Mouse (Mus musculus) lung, embryonic 14.5 days (tissue): ENCODE measurements around the gene Ddx19b. TPM values are rescaled to one million over a fixed set of nuclear protein-coding genes. Genes with fewer than 3 reads are reported as not detected.

Experiments used
- ATAC-seq: fragments of 200-750 bp; cut with Nextera tagmentation; 2 replicates; pipeline ENCODE4 v1.8.0; 2017; ENCODE audit warnings: mild to moderate bottlenecking, moderate TSS enrichment, moderate library complexity; ENCODE audit not compliant: insufficient read depth
- DNase-seq: peaks from one replicate; pipeline ENCODE4 v3.0.0-alpha.2; 2015
- H3K27ac ChIP-seq: fragments of 300-500 bp; sonication (generic); 2 replicates; pipeline ENCODE4 v1.5.1; 2014; ENCODE audit warnings: low read depth, mild to moderate bottlenecking, moderate library complexity
- H3K27me3 ChIP-seq: fragments of 300-500 bp; sonication (generic); 2 replicates; pipeline ENCODE4 v1.6.1; 2014; ENCODE audit warnings: low read length, control low read depth; ENCODE audit not compliant: insufficient read depth
- H3K36me3 ChIP-seq: fragments of 300-500 bp; sonication (generic); 2 replicates; pipeline ENCODE4 v1.6.1; 2014; ENCODE audit warnings: control low read depth; ENCODE audit not compliant: insufficient read depth
- H3K4me1 ChIP-seq: fragments of 300-500 bp; sonication (generic); 2 replicates; pipeline ENCODE4 v1.6.1; 2014; ENCODE audit warnings: antibody characterized with exemption, control low read depth; ENCODE audit not compliant: insufficient read depth
- H3K4me2 ChIP-seq: fragments of 300-500 bp; sonication (generic); 2 replicates; pipeline ENCODE4 v1.6.1; 2014; ENCODE audit warnings: mild to moderate bottlenecking
- H3K4me3 ChIP-seq: fragments of 300-500 bp; sonication (generic); 2 replicates; pipeline ENCODE4 v1.5.1; 2014; ENCODE audit warnings: low read depth, low read length
- H3K9ac ChIP-seq: fragments of 300-500 bp; sonication (generic); 2 replicates; pipeline ENCODE4 v1.6.1; 2014
- H3K9me3 ChIP-seq: fragments of 300-500 bp; sonication (generic); 2 replicates; pipeline ENCODE4 v1.6.1; 2016; ENCODE audit warnings: low read depth, low read length, control low read depth
- CTCF ChIP-seq: IDR thresholded peaks from 2 replicates; pipeline ENCODE4 v1.5.1; 2016; ENCODE audit warnings: antibody characterized with exemption, low read depth
- WGBS: fragments of 180-500 bp; shearing (Covaris S2); extraction: QIAGEN DNeasy Blood & Tissue Kit; methylation state at CpG from one replicate; pipeline ENCODE4 v1.1.7; 2014; 5-methylcytosine and 5-hydroxymethylcytosine counted together
- polyA plus RNA-seq: library from polyadenylated mRNA; unstranded; fragments of >200 nt; fragmentation: Nextera tagmentation; extraction: Ambion mirVana; gene quantifications from 2 replicates; pipeline ENCODE4 v1.2.1, GENCODE M21; 2014

Gene Ddx19b
- polyA plus RNA-seq, 1 experiment from 2014 or later = 7.2 TPM

DNA sequence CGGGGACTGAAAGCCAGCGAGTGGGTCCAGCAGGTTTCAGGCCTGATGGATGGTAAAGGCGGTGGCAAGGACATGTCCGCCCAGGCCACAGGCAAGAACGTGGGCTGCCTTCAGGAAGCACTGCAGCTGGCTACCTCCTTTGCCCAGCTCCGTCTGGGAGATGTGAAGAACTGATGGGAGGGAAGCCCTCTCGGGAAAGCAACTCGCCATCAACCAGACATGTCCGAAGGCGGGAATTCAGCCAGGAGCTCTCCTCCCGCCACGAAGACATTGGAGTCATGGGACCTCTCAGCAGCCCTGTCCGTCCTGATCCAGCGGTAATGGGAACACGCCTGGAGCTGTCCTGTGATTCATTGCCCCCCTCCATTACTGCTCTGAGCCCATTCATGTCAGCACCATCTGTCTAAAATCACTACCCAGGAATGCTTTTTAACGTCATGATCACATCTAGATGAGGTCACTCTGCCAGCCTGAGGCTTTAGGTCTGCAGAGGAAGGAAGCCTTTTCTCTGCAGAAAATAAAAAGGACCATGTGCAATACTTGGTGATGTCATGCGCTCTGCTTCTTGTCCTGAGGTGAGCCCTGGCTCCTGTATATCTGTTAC lies 23.6 kb upstream of the Ddx19b start:
- H3K9ac ChIP-seq = no peak overlapping the region
- no peak for DNase-seq
- no peak for ATAC-seq
- H3K36me3 ChIP-seq = peaks cover 71% of the 10 kb centered on the region
- H3K27me3 ChIP-seq = no peaks in the 10 kb centered on the region
- no peaks in the 10 kb centered on the region; the same call in 1 of the 2 replicates for H3K4me1 ChIP-seq
- no peak for TF ChIP-seq CTCF
- H3K4me2 ChIP-seq = no peak overlapping the region
- no peaks in the 10 kb centered on the region for H3K9me3 ChIP-seq
- WGBS = 84% methylated on average over 17 of the region's 17 CpGs
- H3K4me3 ChIP-seq = no peak overlapping the region
- no peak overlapping the region for H3K27ac ChIP-seq

DNA sequence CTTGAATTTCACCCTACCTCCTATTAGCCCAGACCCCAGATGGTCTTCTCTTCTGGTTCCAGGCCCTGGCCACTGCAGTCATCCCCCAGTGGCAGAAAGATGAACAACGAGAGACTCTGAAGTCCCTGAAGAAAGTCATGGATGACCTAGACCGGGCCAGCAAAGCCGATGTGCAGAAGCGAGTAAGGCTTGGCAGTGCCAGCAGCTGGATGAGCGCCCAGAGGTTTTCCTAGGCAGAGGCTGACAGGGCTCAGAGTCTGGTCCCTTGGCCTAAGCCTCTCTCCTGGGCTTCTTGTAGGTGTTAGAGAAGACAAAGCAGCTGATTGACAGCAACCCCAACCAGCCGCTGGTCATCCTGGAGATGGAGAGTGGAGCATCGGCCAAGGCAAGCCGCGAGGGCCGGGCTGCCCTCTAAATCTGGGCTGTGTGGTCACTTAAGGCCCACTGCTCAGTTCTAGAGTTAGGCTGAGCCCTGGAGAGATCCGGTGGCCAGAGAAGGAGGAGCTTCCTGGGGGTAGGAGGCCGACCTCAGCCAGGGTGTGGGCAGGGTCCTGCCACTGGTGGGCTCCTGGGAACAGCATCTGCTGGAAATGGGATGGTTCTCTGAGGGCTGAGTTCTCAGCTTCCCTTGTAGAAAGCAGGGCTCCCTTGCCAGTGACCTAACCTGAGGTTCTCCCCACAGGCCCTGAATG lies 22.4 kb upstream of the Ddx19b start:
- WGBS = 92% methylated on average over 12 of the region's 12 CpGs
- TF ChIP-seq CTCF = peak; percentile 11; the same call in 1 of the 2 replicates
- Histone ChIP-seq H3K4me3 (no peak overlapping the region), H3K9me3 (no peaks in the 10 kb centered on the region), H3K36me3 (peaks cover 81% of the 10 kb centered on the region), H3K27ac (no peak overlapping the region), H3K4me1 (no peaks in the 10 kb centered on the region; the same call in 1 of the 2 replicates), H3K9ac (no peak overlapping the region), H3K4me2 (no peak overlapping the region), H3K27me3 (no peaks in the 10 kb centered on the region)
- DNase-seq (no peak), ATAC-seq (no peak)

DNA sequence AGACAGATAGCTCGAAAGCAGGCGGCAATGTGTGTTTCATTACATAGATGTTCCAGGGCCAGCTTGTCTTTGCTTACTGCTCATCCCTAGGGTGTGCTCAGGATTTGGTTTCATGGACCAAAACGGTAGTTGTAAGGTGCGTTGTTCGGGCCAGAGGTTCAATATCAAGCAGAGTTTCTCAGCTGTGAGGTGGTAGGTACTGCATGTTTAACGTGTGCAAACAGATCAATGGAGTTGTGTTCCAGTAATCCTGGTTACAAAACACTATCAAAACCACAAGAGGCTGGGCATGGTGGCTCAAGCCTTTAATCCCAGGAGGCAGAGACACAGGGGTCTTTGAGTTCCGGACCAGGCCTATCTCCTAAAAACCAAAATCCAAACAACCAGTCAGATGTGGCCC lies 17.6 kb upstream of the Ddx19b start:
- H3K27me3 ChIP-seq = no peaks in the 10 kb centered on the region
- WGBS = 93% methylated on average over 7 of the region's 7 CpGs
- no peak for DNase-seq

GRCm38 (mm10) chr8:111048694-111049093 lies 17.1 kb upstream of the Ddx19b start:
- H3K27ac ChIP-seq = no peak overlapping the region
- no peak for ATAC-seq
- H3K4me2 ChIP-seq = no peak overlapping the region
- no peaks in the 10 kb centered on the region for H3K4me1 ChIP-seq
- no peak for DNase-seq
- H3K36me3 ChIP-seq = peaks cover 100% of the 10 kb centered on the region
- H3K9me3 ChIP-seq = no peaks in the 10 kb centered on the region
- 89% methylated on average over 2 of the region's 2 CpGs for WGBS
- no peak for TF ChIP-seq CTCF
- H3K9ac ChIP-seq = no peak overlapping the region
- no peak overlapping the region for H3K4me3 ChIP-seq
- no peaks in the 10 kb centered on the region for H3K27me3 ChIP-seq

More for the DNA sequence above, 17.6 kb upstream of the Ddx19b start:
- no peak overlapping the region for H3K4me3 ChIP-seq
- H3K4me1 ChIP-seq = no peaks in the 10 kb centered on the region
- no peak for ATAC-seq
- no peak overlapping the region for H3K27ac ChIP-seq
- no peak for TF ChIP-seq CTCF
- no peak overlapping the region for H3K9ac ChIP-seq
- H3K36me3 ChIP-seq = peaks cover 100% of the 10 kb centered on the region
- H3K9me3 ChIP-seq = no peaks in the 10 kb centered on the region
- H3K4me2 ChIP-seq = no peak overlapping the region

DNA sequence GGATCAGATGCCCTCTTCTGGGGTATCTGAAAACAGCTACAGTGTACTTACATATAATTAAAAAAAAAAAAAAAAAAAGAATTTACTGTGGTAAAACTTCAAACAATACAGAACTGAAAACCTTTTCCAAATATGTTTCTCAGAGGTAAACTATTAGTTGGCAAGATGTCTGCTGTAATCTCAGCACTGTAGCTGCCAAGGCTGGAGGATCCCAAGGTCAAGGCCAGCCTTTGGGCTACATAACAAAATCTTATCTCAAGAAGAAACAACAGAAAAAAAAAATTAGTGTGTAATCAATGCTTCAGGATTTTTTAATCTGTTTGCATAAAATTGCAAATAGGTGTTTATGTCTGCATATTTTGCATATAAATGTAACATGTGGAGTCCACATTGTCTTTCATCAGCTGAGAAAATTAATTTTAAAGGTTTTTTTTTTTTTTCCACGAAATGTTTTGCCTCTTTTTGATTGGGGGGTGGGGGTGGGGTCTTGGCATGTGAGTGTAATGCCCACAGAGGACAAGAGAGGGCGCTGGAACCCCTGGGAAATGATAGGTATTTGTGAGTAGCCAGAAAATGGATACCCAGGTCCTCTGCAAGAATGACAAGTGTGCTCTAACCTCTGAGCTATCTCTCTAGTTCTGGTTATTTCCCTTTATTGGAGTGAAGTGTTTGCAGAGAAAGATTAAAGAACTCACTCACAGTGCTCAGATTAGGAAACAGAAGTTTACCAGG lies 12.6 kb upstream of the Ddx19b start:
- H3K9ac ChIP-seq = no peak overlapping the region
- no peak for DNase-seq
- H3K4me1 ChIP-seq = no peaks in the 10 kb centered on the region
- H3K4me2 ChIP-seq = no peak overlapping the region
- no peak overlapping the region for H3K4me3 ChIP-seq
- H3K9me3 ChIP-seq = no peaks in the 10 kb centered on the region
- 0 out of 2 replicates have a peak, but pooled peaks have one; percentile 15 for TF ChIP-seq CTCF
- H3K36me3 ChIP-seq = peaks cover 99% of the 10 kb centered on the region
- ATAC-seq = no peak
- H3K27ac ChIP-seq = no peak overlapping the region
- H3K27me3 ChIP-seq = no peaks in the 10 kb centered on the region
- WGBS = 41% methylated on average over 2 of the region's 2 CpGs

DNA sequence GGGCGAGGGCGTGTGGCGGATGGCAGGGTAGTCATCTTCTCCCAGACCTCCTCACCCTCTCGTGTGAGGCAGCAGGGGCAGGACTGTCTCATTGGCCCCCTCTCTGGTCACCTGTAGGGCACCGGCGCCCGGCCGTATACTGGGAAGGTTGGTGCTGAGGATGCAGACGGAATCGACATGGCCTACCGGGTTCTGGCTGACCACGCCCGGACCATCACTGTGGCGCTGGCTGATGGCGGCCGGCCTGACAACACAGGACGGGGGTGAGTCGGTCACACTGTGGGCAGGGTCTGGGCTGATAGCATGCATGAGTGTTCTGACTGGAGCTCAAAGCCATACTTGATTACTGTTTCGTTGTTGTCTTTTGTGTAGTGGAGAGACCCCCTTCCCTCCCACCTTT lies 11.0 kb upstream of the Ddx19b start:
- Histone ChIP-seq H3K4me3 (no peak overlapping the region), H3K36me3 (peaks cover 99% of the 10 kb centered on the region), H3K9ac (no peak overlapping the region), H3K4me2 (no peak overlapping the region), H3K4me1 (no peaks in the 10 kb centered on the region), H3K9me3 (no peaks in the 10 kb centered on the region), H3K27me3 (no peaks in the 10 kb centered on the region), H3K27ac (no peak overlapping the region)
- no peak for DNase-seq
- 93% methylated on average over 19 of the region's 19 CpGs for WGBS
- no peak; the same call in 1 of the 2 replicates for ATAC-seq
- TF ChIP-seq CTCF = no peak

DNA sequence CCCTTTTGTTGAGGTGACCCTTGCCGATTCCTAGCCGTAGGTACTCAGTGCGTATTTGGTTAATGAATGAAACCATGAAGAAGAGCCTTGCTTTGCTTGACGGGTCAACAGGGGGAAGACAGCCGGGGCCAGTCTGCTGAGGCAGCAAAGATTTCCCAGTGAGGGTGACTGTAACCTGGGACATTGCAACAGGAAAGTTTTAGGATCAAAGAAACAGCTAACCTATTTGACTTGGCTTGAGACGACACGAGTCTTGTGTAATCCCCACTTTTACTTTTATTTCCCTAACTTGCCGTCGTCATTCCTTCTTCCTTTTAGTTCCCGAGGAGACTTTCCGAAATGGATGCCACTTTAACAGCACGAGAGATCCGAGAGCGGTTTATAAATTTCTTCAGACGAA lies 5.0 kb upstream of the Ddx19b start:
- no peak for TF ChIP-seq CTCF
- H3K27me3 ChIP-seq = no peaks in the 10 kb centered on the region
- H3K9me3 ChIP-seq = no peaks in the 10 kb centered on the region
- no peak overlapping the region for H3K4me3 ChIP-seq
- no peak overlapping the region for H3K4me2 ChIP-seq
- peaks cover 13% of the 10 kb centered on the region for H3K4me1 ChIP-seq
- no peak overlapping the region for H3K27ac ChIP-seq
- H3K36me3 ChIP-seq = peaks cover 56% of the 10 kb centered on the region
- ATAC-seq (no peak), DNase-seq (no peak)
- no peak overlapping the region for H3K9ac ChIP-seq
- 91% methylated on average over 15 of the region's 15 CpGs for WGBS
